Mouse (Mus musculus): ENCODE measurements at regions not wholly inside any gene's neighbourhood (a gene's known extent, or its start where the extent isn't known, plus 50 kb on each side); places are given as distances from the start of the nearest gene placed in this dataset.

GRCm38 (mm10) chr2:178596312-178597083, 166.2 kb downstream of the Cdh26 start:
- DNase-seq (ENCODE audit: low spot score in 2 of 2) = no peak

- no peak for DNase-seq (ENCODE audit: low spot score in 2 of 2)
These were observed 166.7 kb downstream of the Cdh26 start for GRCm38 (mm10) chr2:178597084-178597470.

GRCm38 (mm10) chr2:178598371-178598770, 168.0 kb downstream of the Cdh26 start:
- no peak for DNase-seq (ENCODE audit: low spot score in 2 of 2)

GRCm38 (mm10) chr2:178598836-178599235, 168.5 kb downstream of the Cdh26 start:
- DNase-seq (ENCODE audit: low spot score in 2 of 2) = no peak

GRCm38 (mm10) chr2:178603443-178603842, 173.1 kb downstream of the Cdh26 start:
- DNase-seq (ENCODE audit: low spot score in 2 of 2) = no peak

- DNase-seq (ENCODE audit: low spot score in 2 of 2) = no peak
These were observed 176.4 kb downstream of the Cdh26 start for GRCm38 (mm10) chr2:178606733-178607132.

- no peak for DNase-seq (ENCODE audit: low spot score in 2 of 2)
These were observed 180.1 kb downstream of the Cdh26 start for GRCm38 (mm10) chr2:178610211-178610975.

GRCm38 (mm10) chr2:178614761-178615160, 184.4 kb downstream of the Cdh26 start:
- no peak for DNase-seq (ENCODE audit: low spot score in 2 of 2)

- no peak for DNase-seq (ENCODE audit: low spot score in 2 of 2)
These were observed 192.5 kb downstream of the Cdh26 start for GRCm38 (mm10) chr2:178622801-178623200.

GRCm38 (mm10) chr2:178624475-178624874, 194.1 kb downstream of the Cdh26 start:
- DNase-seq (ENCODE audit: low spot score in 2 of 2) = no peak

- no peak for DNase-seq (ENCODE audit: low spot score in 2 of 2)
These were observed 194.6 kb downstream of the Cdh26 start for GRCm38 (mm10) chr2:178624907-178625306.

GRCm38 (mm10) chr2:178629756-178630155, 199.4 kb downstream of the Cdh26 start:
- peak in 1 of 2 experiments; percentile 21 for DNase-seq (ENCODE audit: low spot score in 2 of 2)

GRCm38 (mm10) chr2:178630511-178630910, 200.2 kb downstream of the Cdh26 start:
- DNase-seq (ENCODE audit: low spot score in 2 of 2) = no peak

- no peak for DNase-seq (ENCODE audit: low spot score in 2 of 2)
These were observed 201.0 kb downstream of the Cdh26 start for GRCm38 (mm10) chr2:178631336-178631735.

- no peak for DNase-seq (ENCODE audit: low spot score in 2 of 2)
These were observed 201.6 kb downstream of the Cdh26 start for GRCm38 (mm10) chr2:178631966-178632365.

GRCm38 (mm10) chr2:178632831-178633585, 202.7 kb downstream of the Cdh26 start:
- DNase-seq (ENCODE audit: low spot score in 2 of 2) = no peak

GRCm38 (mm10) chr2:178634116-178634515, 203.8 kb downstream of the Cdh26 start:
- no peak for DNase-seq (ENCODE audit: low spot score in 2 of 2)

- no peak for DNase-seq (ENCODE audit: low spot score in 2 of 2)
These were observed 205.4 kb downstream of the Cdh26 start for GRCm38 (mm10) chr2:178635685-178636084.

- DNase-seq (ENCODE audit: low spot score in 2 of 2) = no peak
These were observed 206.6 kb downstream of the Cdh26 start for GRCm38 (mm10) chr2:178636901-178637300.

- no peak for DNase-seq (ENCODE audit: low spot score in 2 of 2)
These were observed 212.1 kb downstream of the Cdh26 start for GRCm38 (mm10) chr2:178642137-178643052.

GRCm38 (mm10) chr2:178643053-178643402, 212.7 kb downstream of the Cdh26 start:
- DNase-seq (ENCODE audit: low spot score in 2 of 2) = no peak
